Mouse (Mus musculus): ENCODE results near the gene Sh3bp1.

DNA sequence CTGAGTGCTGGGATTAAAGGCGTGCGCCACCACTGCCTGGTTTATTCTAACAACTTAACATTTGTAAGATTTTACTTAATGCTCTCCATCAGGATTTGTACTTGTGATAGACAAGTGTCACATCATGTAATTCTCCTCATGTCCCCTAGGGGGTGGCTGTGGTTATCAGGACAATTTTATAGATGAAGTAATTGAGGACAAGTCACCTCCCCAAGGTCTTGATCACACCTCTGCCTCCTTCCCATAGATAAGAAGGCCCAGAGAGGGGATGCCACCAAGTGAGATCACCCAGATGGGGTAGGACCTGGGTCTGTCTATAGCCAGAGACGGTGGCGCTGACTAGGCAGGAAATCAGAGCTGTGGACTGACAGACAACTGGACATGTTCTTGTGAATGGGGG is 56.8 kb downstream of the Sh3bp1 start:
- TF ChIP-seq JUND (conservative IDR thresholded peaks at IDR 0.05; ENCODE audit: low read depth, low read length) (no peak), CTCF (conservative IDR thresholded peaks at IDR 0.05 in 1 of 2, IDR thresholded peaks at IDR 0.05 in 1 of 2; ENCODE audit: low read depth in 2 of 2, low read length in 2 of 2) (peak; percentile 57 to 63), BHLHE40 (IDR thresholded peaks at IDR 0.05; ENCODE audit: low read depth, low read length) (no peak), POLR2A (IDR thresholded peaks at IDR 0.05; ENCODE audit: low read depth, low read length) (no peak), ETS1 (conservative IDR thresholded peaks at IDR 0.05; ENCODE audit: low read depth, low read length) (no peak)

All from CH12.LX (cell line).